Mouse (Mus musculus) induced T-regulatory cell, adult 2 months (primary cell): Measurements from ENCODE around the gene Rtf1.
"Not testable (repeated sequence)": the region's sequence is repeated elsewhere in the genome, so short reads cannot be mapped to it uniquely, and the experiment has no call there.

ENCODE experiments used
- DNase-seq: peaks from one replicate; pipeline ENCODE4 v3.0.0-alpha.2; 2012; ENCODE audit warnings: low read depth

Gene Rtf1

DNA sequence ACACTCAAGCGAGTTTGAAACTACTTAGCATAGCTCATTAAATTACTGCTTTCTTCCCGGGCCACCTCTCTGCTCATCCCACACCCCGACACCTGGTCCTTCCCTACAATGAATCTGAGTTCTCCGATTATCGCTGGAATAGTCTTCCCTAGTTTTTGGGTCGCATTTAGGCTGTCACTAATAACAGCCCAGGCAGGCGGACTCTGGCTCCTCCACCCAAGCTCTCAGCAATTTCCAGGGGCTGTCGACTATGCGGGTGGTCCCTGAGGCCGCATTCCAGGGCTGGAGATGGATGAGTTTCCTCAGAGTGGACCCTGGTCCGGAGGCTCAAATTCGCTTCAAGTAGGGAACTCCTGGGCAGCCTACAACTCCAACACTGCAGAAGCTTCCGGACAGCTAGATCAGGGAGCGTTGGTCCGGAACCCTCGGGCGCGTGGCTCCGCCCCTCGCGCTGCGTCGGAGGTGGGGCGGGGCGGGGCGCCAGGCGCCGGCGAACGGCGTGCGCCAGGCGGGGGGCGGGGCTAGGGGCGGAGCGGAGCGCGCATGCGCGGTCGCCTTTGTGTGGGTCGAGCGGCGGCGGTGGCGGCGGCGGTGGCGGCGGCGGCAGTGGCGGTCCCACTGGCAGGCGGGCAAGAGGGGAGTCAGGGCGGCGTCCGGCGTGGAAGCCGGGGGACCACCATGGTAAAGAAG is at the start of gene Rtf1:
Gene Rtf1, plus strand, starts transcription at position 544 of the 690 bp plus-strand sequence.
- DNase-seq = peak; percentile 94

DNA sequence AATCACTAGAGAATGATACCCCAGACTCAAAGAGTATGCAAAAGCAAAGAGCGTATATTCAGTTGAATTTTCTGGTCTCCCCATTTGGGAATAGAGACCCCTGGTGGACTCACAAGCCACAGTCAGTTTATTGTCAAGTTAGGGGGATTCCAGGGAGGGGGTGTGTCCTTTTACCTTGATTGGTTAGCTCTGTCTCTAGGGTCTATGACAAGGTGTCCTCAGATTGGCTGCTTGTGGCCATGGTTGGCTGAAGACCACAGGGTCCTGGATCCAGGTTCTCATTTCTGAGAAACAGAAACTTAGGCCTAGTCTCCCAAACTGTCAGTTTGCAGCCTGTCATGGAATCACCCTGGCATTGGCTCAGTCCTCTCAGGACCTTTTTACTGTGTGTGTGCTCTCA is 38.1 kb upstream of the Rtf1 start:
- DNase-seq = peak; percentile 47

DNA sequence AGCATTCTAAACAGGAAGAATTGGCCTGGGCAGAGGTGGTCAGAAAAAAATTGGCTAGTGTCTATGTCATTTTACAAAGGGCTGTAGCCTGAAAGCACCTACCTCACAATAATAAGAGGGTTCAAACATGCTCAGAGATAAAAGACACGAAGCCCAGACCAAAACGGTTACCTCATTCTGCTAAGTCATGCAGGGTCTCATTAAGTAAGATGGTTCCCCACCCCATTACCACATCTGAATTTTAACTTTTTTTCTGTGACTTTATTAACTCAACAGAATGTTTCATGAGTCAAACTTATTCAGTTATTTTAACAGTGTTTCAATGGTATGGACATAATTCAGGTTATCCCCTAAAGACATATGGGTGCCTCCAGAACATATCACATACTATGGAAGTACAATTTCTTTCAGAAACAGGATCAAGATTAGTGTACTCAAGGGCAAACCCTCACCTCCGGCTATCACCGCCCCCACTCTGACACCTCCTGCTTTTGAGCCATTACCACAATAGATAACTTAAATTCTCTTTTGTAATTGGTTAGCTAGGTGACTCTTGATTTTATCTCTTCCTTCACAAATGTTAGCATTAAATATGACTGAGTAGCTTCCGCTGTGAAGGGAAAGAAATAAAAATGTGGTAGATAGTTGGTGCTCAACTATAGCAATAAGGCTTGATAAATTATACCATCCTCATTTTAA is 33.5 kb upstream of the Rtf1 start:
- no peak for DNase-seq

DNA sequence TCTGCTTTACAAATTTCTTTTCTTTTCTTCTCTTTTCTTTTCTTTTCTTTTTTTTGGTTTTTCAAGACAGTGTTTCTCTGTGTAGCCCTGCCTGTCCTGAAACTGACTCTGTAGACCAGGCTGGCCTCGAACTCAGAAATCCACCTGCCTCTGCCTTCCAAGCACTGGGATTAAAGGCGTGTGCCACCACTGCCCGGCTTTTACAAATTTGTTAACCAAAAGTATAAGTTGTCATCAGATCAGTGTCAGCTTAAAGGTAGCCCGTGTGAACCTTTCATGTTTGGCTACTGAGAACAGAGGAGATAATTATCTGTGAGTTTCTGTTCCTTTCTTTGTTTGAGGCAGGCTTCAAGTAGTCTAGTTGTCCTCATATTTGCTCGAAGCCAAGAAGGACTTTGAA is 30.6 kb upstream of the Rtf1 start:
- DNase-seq = no peak

DNA sequence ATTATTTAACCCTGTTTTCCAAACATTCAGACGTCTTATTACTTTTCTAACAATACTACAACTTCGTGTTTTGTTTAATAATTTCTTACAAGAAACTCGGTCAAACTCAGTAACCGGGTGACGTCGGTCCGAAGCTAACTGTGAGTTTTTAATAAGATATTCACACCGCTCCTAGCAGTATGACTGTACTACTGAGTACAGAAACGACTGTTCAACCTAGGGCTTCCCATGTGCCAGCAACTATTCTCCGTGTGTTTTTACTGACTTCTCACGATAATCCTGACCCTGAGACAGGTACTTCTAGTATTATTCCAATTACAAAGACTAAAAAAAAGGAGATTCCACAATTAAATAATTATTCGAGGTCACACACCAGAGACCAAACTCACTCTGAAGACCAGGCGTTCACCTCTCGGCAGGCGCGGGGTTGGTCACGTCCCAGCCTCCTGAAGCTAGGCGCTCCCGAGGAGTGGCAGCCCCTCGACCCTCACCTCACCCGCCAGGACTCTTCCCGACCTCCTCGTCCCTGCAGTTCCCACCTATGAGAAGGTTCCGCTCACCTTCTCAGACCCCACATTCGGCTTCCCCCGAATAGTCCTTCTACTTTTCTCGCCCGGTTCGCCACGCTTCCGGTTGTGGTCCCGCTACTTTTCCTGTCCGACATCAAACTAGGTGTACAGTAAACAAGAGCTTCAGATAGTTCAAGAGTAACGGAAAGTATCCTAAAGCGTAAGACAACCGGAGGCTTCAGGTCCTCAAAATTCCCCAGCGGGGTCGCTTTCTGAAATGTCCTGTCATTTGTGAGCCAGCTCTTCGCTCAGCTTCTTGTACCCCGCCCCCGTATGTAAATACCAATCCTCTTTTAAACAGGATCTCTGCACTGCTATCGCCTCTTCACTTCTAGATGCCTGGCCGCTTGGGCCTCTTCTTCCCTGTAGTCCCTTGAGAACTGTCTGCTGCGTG is 12.4 kb upstream of the Rtf1 start, which contains the start of gene Ndufaf1:
Gene Ndufaf1, minus strand, starts transcription at position 608 of the 963 bp plus-strand sequence.
- peak; percentile 86 for DNase-seq

DNA sequence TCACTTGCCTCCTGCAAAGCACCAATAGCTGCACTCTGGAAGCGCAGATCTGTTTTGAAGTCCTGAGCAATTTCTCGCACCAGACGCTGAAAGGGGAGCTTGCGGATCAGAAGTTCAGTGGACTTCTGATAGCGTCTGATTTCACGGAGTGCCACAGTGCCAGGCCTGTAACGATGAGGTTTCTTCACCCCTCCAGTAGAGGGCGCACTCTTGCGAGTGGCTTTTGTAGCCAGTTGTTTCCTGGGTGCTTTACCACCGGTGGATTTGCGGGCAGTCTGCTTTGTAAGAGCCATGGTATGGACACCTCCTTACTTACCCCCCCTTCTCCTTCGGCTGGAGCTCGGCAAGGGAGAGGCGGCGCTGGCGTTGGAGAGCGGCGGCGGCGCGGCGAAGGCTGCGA is 9.1 kb upstream of the Rtf1 start:
- not testable (repeated sequence) for DNase-seq

DNA sequence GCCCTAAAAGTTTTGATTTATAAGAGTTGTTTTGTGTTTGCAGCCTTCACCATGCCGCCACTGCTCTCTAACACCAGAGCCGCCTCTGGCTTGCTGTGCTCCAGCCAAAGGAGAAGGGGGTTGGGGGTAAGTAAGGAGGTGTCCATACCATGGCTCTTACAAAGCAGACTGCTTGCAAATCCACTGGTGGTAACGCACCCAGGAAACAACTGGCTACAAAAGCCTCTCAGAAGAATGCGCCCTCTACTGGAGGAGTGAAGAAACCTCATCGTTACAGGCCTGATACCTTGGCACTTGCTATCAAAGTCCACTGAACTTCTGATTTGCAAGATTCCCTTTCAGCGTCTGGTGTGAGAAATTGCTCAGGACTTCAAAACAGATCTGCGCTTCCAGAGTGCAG is 5.9 kb upstream of the Rtf1 start:
- DNase-seq = peak; percentile 76

DNA sequence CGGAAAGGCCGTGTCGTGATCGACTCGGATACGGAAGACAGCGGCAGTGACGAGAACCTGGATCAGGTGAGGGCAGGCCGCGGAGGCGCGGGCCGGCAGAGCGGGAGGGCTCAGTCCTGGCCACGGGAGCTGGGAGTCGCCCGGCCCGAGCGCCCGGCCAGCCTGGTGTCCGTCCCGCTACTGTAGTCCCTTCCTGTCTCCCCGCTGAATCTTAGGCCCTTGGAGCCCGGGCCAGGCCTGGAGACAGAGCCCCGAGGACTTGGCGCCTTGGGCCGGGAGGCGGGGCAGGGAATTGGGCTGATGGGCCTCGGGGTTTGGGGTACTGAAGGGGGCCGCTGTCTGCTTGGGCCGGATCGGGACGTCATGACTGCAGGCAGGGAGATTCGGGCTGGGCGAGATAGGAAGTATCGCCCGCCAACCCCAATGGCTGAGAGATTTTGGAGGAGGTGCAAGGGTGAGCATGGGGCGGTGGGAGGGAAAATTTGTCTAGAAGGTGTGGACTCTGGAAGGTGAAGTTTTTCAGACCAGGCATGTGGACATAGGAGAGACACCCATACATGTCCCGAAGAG is 432 bp downstream of the Rtf1 start:
- peak; percentile 76 for DNase-seq

DNA sequence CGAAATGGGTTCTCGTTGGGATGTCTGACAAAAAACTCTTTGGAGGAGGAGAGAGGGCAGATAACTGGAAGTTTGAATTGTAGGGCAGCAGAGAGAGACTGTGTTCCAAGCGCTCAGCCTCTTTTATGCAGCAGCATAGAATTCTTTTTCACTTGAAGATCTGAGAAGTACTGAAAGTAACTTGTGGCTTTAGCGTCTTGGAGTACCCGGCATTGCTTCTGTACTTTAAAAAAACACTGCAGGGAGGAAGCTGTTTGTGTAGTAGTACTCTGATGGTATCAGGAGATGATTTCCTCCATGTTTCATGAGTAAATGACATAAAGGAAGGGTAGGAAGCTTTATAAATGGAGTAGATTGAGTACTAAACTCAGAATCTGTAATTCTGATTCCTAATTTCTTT is 963 bp downstream of the Rtf1 start:
- DNase-seq = peak; percentile 59

DNA sequence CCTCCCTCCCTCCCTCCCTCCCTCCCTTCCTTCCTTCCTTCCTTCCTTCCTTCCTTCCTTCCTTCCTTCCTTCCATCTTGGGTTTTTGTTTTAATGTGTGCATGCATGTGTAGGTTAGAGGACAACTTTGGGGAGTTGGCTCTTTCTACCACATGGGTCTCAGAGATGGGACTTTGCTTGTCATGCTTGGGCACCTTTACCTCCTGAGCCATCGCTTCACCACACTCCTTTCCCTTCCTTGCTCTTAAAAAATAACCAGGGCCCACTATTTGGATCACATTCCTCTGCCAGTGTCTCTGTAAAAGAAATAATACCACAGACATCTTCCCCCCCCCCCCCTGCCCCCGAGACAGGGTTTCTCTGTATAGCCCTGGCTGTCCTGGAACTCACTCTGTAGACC is 8.8 kb downstream of the Rtf1 start:
- no peak for DNase-seq

DNA sequence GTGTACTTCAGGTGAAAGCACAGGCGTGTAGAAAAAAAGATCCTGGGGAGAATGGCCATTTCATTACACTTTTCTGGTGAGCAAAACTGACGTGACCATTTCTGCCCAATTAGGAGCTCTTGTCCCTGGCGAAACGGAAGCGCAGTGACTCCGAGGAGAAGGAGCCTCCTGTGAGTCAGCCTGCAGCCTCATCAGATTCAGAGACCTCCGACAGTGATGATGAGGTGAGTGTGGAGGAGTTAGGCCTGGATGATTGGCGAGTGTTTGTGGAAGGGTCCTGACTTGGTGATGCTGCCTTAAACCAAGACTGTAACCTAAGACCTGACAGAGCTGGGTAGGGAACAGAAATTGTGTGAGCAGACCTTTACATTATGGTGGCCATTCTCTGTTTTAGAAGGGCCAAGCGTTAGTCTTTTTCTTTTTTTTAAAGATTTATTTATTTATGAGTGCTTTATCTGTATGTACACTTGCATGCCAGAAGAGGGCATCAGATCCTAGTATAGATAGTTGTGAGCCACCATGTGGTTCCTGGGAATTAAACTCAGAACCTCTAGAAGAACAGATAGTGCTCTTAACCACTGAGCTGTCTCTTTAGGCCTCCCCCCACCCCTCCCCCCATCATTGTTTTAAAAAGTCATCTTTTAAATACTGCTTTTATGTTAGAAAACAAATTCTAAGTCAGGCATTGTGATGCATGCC is 17.3 kb downstream of the Rtf1 start:
- DNase-seq = peak; percentile 23

DNA sequence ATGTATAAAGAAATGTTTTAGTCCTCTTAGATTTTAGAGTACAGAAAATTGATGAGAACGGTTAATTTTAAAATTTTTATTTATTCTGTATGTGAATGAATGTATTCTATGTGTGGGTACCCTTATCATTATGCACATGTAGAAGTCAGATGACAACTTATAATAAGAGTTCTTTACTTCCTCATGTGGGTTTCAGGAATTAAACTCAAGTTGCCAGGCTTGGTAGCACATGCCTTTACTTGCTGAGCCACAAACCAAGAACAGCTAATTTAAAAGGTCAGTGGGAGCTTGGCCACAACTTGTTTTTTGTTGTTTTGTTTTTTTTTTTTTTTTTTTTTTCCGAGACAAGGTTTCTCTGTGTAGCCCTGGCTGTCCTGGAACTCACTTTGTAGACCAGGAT is 20.0 kb downstream of the Rtf1 start:
- no peak for DNase-seq

DNA sequence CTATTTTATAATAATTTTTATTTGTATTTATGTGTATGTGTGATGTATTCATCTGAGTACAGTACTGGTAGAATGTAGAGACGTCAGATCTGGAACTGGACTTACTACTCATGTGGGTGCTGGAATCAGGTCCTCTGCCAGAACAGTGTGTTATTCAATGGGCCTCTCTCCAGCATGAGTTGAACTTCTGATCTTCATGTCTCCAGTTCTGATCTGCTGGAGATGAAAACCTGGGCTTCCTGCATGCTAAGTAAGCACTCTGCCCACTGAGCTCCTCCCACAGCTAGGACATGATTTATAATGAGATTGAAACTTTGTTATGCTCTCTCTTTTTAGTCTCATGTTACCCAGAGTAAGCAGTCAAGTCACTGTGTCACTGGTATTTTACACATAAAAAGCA is 21.2 kb downstream of the Rtf1 start:
- DNase-seq = no peak

DNA sequence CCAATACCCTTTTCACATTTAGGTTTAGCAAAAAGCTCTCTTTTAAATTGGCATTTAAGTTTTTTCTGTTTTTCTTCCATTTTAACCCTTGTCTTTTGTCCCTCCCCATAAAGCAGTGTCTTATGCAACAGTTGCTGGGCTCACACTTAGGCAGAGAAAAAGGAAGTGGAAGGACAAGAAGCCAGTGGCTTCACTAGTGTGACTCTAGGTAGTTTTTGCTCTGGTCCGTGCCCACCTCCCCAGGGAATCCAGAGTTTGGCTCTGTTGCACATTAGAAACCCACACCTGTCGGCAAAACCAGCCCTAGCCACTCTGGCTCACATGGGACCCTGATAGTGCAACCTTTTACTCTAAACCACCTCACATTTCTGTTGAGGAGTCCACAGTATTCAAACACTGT is 23.6 kb downstream of the Rtf1 start:
- no peak for DNase-seq

DNA sequence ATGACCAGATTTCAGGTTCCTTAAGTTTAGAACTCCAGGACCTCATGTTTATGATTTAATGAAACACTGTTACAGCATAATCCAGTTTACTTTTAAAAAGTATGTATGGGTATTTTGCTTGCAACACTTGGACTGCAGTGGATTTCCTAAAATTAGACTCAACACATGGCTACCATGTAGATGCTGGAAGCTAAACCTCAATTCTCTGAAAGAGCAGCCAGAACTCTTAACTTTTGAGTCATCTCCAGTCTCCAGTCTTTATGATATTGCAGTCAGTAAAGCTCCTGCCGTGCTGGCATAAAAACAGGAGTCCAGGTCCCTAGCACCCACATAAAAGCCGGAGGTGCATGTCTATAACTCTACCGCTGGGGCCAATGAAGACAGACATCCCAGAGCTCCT is 25.1 kb downstream of the Rtf1 start:
- no peak for DNase-seq

DNA sequence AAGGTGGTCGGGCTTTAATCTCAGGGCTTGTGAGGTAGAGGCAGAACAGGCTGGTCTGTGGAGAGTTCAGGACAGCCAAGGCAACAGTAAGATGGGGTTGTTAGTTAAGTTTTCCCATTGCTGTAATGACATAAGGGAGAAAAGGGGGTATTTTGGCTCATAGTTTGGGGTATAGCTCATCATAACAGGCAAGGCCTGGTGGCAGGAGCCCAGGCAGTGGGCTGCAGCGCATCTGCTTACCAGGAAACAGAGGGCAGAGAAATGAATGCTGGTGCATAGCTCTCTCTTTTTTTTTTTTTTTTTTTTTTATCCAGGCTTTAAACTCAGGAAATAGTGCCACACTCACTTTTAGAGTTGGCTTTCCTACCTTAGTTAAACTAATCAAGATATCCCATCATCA is 28.3 kb downstream of the Rtf1 start:
- DNase-seq = no peak

DNA sequence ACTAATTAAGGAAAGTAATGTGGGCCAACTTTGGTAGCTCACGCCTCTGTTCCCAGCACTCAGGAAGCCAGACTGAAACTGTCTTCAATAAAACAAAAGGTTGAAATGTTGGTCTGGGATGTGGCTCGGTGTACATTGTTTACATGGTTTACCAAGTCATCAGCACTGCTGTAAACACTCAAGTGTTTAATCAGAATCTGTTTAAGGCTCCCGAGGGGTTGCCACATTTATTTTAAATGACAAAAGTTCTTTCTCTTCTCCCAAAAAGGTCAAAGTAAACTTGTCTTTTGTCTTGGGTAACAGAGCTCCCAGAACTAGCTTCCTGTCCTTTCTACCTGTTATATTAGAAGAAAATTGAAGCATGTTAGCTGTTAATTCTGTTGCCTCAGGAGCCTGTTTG is 32.8 kb downstream of the Rtf1 start:
- DNase-seq = no peak

DNA sequence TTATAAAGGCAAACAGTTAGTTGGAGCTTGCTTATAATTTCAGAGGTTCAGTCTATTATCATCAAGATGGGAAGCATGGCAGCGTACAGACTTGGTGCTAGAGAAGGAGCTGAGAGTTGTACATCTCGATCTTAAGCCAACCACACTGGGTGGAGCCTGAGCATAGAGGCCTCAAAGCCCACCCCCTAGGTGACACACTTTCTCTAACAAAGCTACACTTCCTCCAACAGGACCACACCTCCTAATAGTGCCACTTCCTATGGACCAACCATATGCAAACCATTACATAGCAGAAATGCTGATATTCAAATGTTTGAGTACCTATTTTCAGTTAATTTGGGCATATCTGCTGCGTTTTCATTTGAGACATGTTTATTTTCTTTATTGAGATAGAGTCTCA is 35.1 kb downstream of the Rtf1 start:
- no peak for DNase-seq

DNA sequence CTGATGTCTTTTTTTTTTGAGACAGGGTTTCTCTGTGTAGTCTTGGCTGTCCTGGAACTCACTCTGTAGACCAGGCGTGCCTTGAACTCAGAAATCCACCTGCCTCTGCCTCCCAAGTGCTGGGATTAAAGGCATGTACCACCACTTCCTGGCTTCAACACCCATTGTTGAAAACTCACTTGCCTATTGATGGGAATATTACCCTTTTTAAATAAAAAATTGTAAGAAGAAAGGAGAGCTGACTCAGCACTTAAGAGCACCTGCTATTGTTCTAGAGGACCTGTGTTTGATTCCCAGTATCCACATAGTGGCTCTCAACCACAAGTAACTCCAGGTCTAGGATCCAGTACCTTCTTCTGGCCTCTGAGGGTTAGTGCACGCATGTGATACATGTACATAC is 41.0 kb downstream of the Rtf1 start:
- DNase-seq = not testable (repeated sequence)

DNA sequence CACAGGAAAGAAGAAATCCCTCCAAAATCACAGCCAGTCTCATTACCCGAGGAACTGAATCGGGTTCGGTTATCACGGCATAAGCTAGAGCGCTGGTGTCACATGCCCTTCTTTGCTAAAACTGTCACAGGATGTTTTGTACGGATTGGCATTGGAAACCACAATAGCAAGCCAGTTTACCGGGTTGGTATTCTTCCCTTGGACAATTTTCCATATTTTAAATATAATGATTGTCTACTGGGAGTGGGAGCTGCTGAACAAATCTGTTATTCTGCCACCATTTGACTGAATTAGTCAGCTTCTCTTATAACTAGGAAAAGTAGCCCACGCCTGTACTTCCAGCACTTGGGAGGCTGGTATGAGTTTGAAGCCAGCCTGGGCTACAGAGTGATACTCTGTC is 46.2 kb downstream of the Rtf1 start:
- DNase-seq = no peak

DNA sequence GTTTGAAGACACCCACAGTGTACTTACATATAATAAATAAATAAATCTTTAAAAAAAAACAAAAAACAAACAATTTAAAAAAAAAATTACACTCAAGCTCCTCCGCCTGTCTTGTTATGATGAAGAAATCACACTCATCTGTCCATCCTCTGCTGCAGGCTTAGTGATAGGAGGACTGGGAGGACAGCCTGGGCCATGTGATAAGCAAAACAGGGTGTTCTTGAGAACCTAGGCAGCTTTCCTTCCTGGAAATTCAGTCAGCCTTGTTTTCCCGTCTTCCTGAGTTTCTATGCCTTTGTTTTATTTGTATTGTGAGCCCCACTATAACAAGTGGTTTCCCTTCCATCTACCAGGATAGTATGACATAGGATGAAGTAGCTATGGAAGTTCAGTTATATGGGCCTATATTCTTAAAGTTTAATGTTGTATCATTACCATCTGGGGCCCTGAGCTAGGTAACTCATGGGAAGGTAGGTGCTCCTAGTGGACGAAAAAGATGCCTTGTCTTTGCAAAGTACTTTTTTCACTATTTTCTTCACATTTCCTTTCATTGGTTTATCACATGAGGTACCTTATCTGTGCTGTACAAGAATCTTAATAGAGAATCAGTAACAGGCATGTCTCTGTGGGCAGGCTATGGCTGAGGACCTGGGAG is 53.0 kb downstream of the Rtf1 start:
- no peak for DNase-seq
